Comparison of ENCODE assay signal across 26 mouse cellular contexts in the genomic region with DNA sequence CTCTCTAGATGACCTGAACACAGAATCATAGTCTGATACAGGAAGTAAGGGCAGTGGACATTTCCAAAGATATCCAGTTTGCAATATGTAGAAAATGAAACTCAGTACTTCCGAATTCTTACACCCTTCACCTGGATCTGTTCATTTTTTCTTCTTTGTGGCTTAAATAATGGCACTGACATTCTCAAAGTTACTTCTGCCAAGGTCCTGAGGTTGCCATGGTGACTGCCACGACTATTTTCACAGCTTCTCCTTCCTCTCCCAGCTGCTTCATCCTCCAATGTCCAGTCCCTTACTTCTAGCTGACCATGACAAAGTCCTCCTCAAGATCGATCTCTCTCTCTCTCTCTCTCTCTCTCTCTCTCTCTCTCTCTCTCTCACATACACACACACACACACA.
"Had no signal": no experiment of that assay in that cellular context is flagged by ENCODE, and none has a peak within 500 bp of the region (broad histone marks: within the 10 kb centered on the region; RNA-seq: fewer than 3 reads in every experiment).

No protein-coding gene starts in this region.

- H3K27ac ChIP-seq: heart, adult 2 months; heart, embryonic 13.5 days; heart, embryonic 15.5 days; hindbrain, embryonic 10.5 days; hindbrain, embryonic 12.5 days; hindbrain, embryonic 15.5 days; hindbrain, postnatal 0 days; kidney, embryonic 15.5 days; kidney, postnatal 0 days; liver, embryonic 13.5 days had no signal

- H3K9ac ChIP-seq: forebrain, postnatal 0 days; heart, embryonic 13.5 days; heart, embryonic 15.5 days; hindbrain, embryonic 12.5 days; hindbrain, embryonic 15.5 days; kidney, embryonic 15.5 days; liver, embryonic 13.5 days had no signal

- H3K9me3 ChIP-seq: heart, embryonic 13.5 days; heart, embryonic 15.5 days; hindbrain, embryonic 10.5 days; hindbrain, embryonic 12.5 days; hindbrain, embryonic 15.5 days; kidney, embryonic 15.5 days; liver, embryonic 13.5 days had no signal

- H3K27me3 ChIP-seq: heart, embryonic 13.5 days; heart, embryonic 15.5 days; hindbrain, embryonic 12.5 days; hindbrain, embryonic 15.5 days; kidney, embryonic 15.5 days had no signal

- H3K4me3 ChIP-seq: heart, adult 2 months; heart, embryonic 13.5 days; heart, embryonic 15.5 days; hindbrain, embryonic 10.5 days; hindbrain, embryonic 12.5 days; hindbrain, embryonic 15.5 days; kidney, embryonic 15.5 days; liver, embryonic 13.5 days had no signal

- DNase-seq: forebrain, postnatal 0 days; gastrocnemius, postnatal 14 days; gastrocnemius, postnatal 36 days; heart, adult 2 months; heart, postnatal 14 days; heart, postnatal 4 days; kidney, adult 11 months; kidney, adult 2 months; kidney, adult 9 months; kidney, postnatal 14 days; kidney, postnatal 36 days; layer of hippocampus, adult 9-11 months; layer of hippocampus, postnatal 36 days; liver; liver, embryonic 13.5 days had no signal

- H3K36me3 ChIP-seq: heart, embryonic 13.5 days; heart, embryonic 15.5 days; hindbrain, embryonic 10.5 days; hindbrain, embryonic 12.5 days; hindbrain, embryonic 15.5 days; kidney, embryonic 15.5 days; liver, embryonic 13.5 days had no signal

- H3K4me2 ChIP-seq: heart, embryonic 11.5 days; heart, embryonic 13.5 days; heart, embryonic 15.5 days; hindbrain, embryonic 12.5 days; hindbrain, embryonic 15.5 days; kidney, embryonic 15.5 days; liver, embryonic 11.5 days; liver, embryonic 13.5 days had no signal

- ATAC-seq: forebrain, postnatal 0 days; hindbrain, postnatal 0 days; intestine, embryonic 16.5 days had no signal
